ENCODE assay signal across 15 mouse cellular contexts in genomic region chr4:70449668-70450067, GRCm38 (mm10). TPM values are rescaled to one million over a fixed set of nuclear protein-coding genes. Genes with fewer than 3 reads are reported as not detected.
DNase-seq lines count a peak whose midpoint lies in the region; ATAC-seq and TF ChIP-seq lines count a peak whose summit lies in the region.
"Had no signal": no experiment of that assay in that cellular context is flagged by ENCODE, and none has a peak within 500 bp of the region (broad histone marks: within the 10 kb centered on the region; RNA-seq: fewer than 3 reads in every experiment).

No protein-coding gene starts in this region.

- no peaks in the 10 kb centered on the region for H3K4me1 ChIP-seq in forebrain, postnatal 0 days (ENCODE audit: insufficient read depth)
- H3K4me1 ChIP-seq in forebrain, embryonic 14.5 days (ENCODE audit: control insufficient read depth, insufficient read depth, low read length): no peaks in the 10 kb centered on the region
- no peaks in the 10 kb centered on the region for H3K4me1 ChIP-seq in midbrain, postnatal 0 days (ENCODE audit: insufficient read depth, low read length)
- no peaks in the 10 kb centered on the region for H3K4me1 ChIP-seq in midbrain, embryonic 15.5 days
- H3K4me1 ChIP-seq in stomach, postnatal 0 days (replicated peaks; ENCODE audit: control insufficient read depth, insufficient read depth): no peaks in the 10 kb centered on the region
- no peaks in the 10 kb centered on the region for H3K4me1 ChIP-seq in heart, embryonic 12.5 days (replicated peaks)
- H3K4me1 ChIP-seq: embryonic facial prominence, embryonic 10.5 days; intestine, embryonic 15.5 days; limb, embryonic 12.5 days had no signal

- no peak overlapping the region for H3K9ac ChIP-seq in forebrain, postnatal 0 days
- no peak overlapping the region for H3K9ac ChIP-seq in forebrain, embryonic 14.5 days (ENCODE audit: low read length)
- H3K9ac ChIP-seq in midbrain, postnatal 0 days (replicated peaks; ENCODE audit: low read length, poor library complexity, severe bottlenecking): no peak overlapping the region
- H3K9ac ChIP-seq in midbrain, embryonic 15.5 days: no peak overlapping the region
- no peak overlapping the region for H3K9ac ChIP-seq in stomach, postnatal 0 days (ENCODE audit: low read length)
- no peak overlapping the region for H3K9ac ChIP-seq in heart, embryonic 12.5 days
- H3K9ac ChIP-seq: intestine, embryonic 15.5 days; limb, embryonic 12.5 days had no signal

- H3K27me3 ChIP-seq in forebrain, postnatal 0 days (ENCODE audit: insufficient read depth, low read length): no peaks in the 10 kb centered on the region
- H3K27me3 ChIP-seq in forebrain, embryonic 14.5 days (replicated peaks; ENCODE audit: control insufficient read depth, insufficient read depth, low read length): no peaks in the 10 kb centered on the region
- no peaks in the 10 kb centered on the region for H3K27me3 ChIP-seq in midbrain, postnatal 0 days (ENCODE audit: insufficient read depth, low read length)
- H3K27me3 ChIP-seq in midbrain, embryonic 15.5 days (replicated peaks): no peaks in the 10 kb centered on the region
- no peaks in the 10 kb centered on the region for H3K27me3 ChIP-seq in stomach, postnatal 0 days (ENCODE audit: control insufficient read depth, insufficient read depth, low read length)
- H3K27me3 ChIP-seq in heart, embryonic 12.5 days (replicated peaks): no peaks in the 10 kb centered on the region
- H3K27me3 ChIP-seq: intestine, embryonic 15.5 days; limb, embryonic 12.5 days had no signal

- no peaks in the 10 kb centered on the region for H3K9me3 ChIP-seq in forebrain, postnatal 0 days (ENCODE audit: low read length)
- no peaks in the 10 kb centered on the region for H3K9me3 ChIP-seq in forebrain, embryonic 14.5 days (replicated peaks; ENCODE audit: control insufficient read depth, low read length)
- H3K9me3 ChIP-seq in midbrain, postnatal 0 days (ENCODE audit: low read length): no peaks in the 10 kb centered on the region
- no peaks in the 10 kb centered on the region for H3K9me3 ChIP-seq in midbrain, embryonic 15.5 days
- H3K9me3 ChIP-seq in stomach, postnatal 0 days (ENCODE audit: control insufficient read depth, low read length): no peaks in the 10 kb centered on the region
- H3K9me3 ChIP-seq in heart, embryonic 12.5 days (replicated peaks): no peaks in the 10 kb centered on the region
- H3K9me3 ChIP-seq: embryonic facial prominence, embryonic 10.5 days; intestine, embryonic 15.5 days; limb, embryonic 12.5 days had no signal

- WGBS in forebrain, postnatal 0 days: 98% methylated on average over 1 of the region's 1 CpGs
- WGBS in forebrain, embryonic 14.5 days: 94% methylated on average over 1 of the region's 1 CpGs
- 86% methylated on average over 1 of the region's 1 CpGs for WGBS in midbrain, postnatal 0 days
- WGBS in midbrain, embryonic 15.5 days: 98% methylated on average over 1 of the region's 1 CpGs
- WGBS in stomach, postnatal 0 days: 91% methylated on average over 1 of the region's 1 CpGs
- WGBS in heart, embryonic 12.5 days: 79% methylated on average over 1 of the region's 1 CpGs

- TF ChIP-seq CTCF in forebrain, postnatal 0 days (IDR thresholded peaks at IDR 0.05; ENCODE audit: low read depth): peak; percentile 32; the same call in 1 of the 2 replicates
- TF ChIP-seq CTCF in midbrain, postnatal 0 days (IDR thresholded peaks at IDR 0.05): peak; percentile 49
- TF ChIP-seq CTCF in stomach, postnatal 0 days (IDR thresholded peaks at IDR 0.05; ENCODE audit: low read depth): peak; percentile 48

- H3K27ac ChIP-seq in forebrain, postnatal 0 days (ENCODE audit: low read depth, low read length): no peak overlapping the region
- no peak overlapping the region for H3K27ac ChIP-seq in forebrain, embryonic 14.5 days (ENCODE audit: low read depth, low read length)
- H3K27ac ChIP-seq in midbrain, postnatal 0 days (ENCODE audit: low read depth, low read length): no peak overlapping the region
- no peak overlapping the region for H3K27ac ChIP-seq in midbrain, embryonic 15.5 days
- no peak overlapping the region for H3K27ac ChIP-seq in stomach, postnatal 0 days (replicated peaks)
- no peak overlapping the region for H3K27ac ChIP-seq in heart, embryonic 12.5 days (ENCODE audit: poor library complexity, severe bottlenecking)
- H3K27ac ChIP-seq: embryonic facial prominence, embryonic 10.5 days; intestine, embryonic 15.5 days; limb, embryonic 12.5 days; macrophage had no signal

- no peak for TF ChIP-seq EP300 in stomach, postnatal 0 days (optimal IDR thresholded peaks at IDR 0.05)

- DNase-seq in forebrain, postnatal 0 days: no peak
- DNase-seq in forebrain, embryonic 14.5 days (ENCODE audit: low spot score): no peak
- no peak for DNase-seq in midbrain, postnatal 0 days (ENCODE audit: low spot score)
- DNase-seq in R1 (ENCODE audit: low read depth, low spot score): peak; percentile 36
- DNase-seq in stomach, postnatal 0 days (ENCODE audit: low spot score): no peak
- DNase-seq in layer of hippocampus, adult 8-10 months (ENCODE audit: low spot score in 2 of 2): no peak
- DNase-seq: adrenal gland, adult 2 months; cerebellum, adult 11 months; gastrocnemius, postnatal 14 days had no signal

- ATAC-seq in forebrain, postnatal 0 days: no peak
- ATAC-seq in forebrain, embryonic 14.5 days: no peak
- no peak for ATAC-seq in midbrain, postnatal 0 days (ENCODE audit: low FRiP score)
- no peak for ATAC-seq in midbrain, embryonic 15.5 days (replicated peaks)
- ATAC-seq in stomach, postnatal 0 days (ENCODE audit: low FRiP score, low TSS enrichment): no peak
- no peak for ATAC-seq in heart, embryonic 12.5 days (ENCODE audit: insufficient number of reproducible peaks, low FRiP score)
- ATAC-seq: intestine, embryonic 15.5 days had no signal

- H3K4me3 ChIP-seq in forebrain, postnatal 0 days (ENCODE audit: low read depth, low read length): no peak overlapping the region
- no peak overlapping the region for H3K4me3 ChIP-seq in forebrain, embryonic 14.5 days (ENCODE audit: low read depth, low read length)
- H3K4me3 ChIP-seq in midbrain, postnatal 0 days (ENCODE audit: low read depth, low read length): no peak overlapping the region
- no peak overlapping the region for H3K4me3 ChIP-seq in midbrain, embryonic 15.5 days
- H3K4me3 ChIP-seq in stomach, postnatal 0 days (ENCODE audit: low read depth, low read length): no peak overlapping the region
- no peak overlapping the region for H3K4me3 ChIP-seq in heart, embryonic 12.5 days
- H3K4me3 ChIP-seq: embryonic facial prominence, embryonic 10.5 days; intestine, embryonic 15.5 days; limb, embryonic 12.5 days had no signal

- no peak overlapping the region for H3K4me2 ChIP-seq in forebrain, postnatal 0 days (ENCODE audit: low read depth)
- no peak overlapping the region for H3K4me2 ChIP-seq in forebrain, embryonic 14.5 days (ENCODE audit: low read length)
- H3K4me2 ChIP-seq in midbrain, postnatal 0 days (ENCODE audit: low read depth, low read length, poor library complexity, severe bottlenecking): no peak overlapping the region
- H3K4me2 ChIP-seq in midbrain, embryonic 15.5 days: no peak overlapping the region
- no peak overlapping the region for H3K4me2 ChIP-seq in stomach, postnatal 0 days (replicated peaks; ENCODE audit: low read depth)
- H3K4me2 ChIP-seq in heart, embryonic 12.5 days: no peak overlapping the region
- H3K4me2 ChIP-seq: intestine, embryonic 15.5 days; limb, embryonic 12.5 days had no signal

- peaks cover 1% of the 10 kb centered on the region for H3K36me3 ChIP-seq in forebrain, postnatal 0 days (ENCODE audit: insufficient read depth)
- peaks cover 10% of the 10 kb centered on the region; the same call in 1 of the 2 replicates for H3K36me3 ChIP-seq in forebrain, embryonic 14.5 days (ENCODE audit: control insufficient read depth, insufficient read depth, low read length)
- H3K36me3 ChIP-seq in midbrain, postnatal 0 days (ENCODE audit: insufficient read depth, low read length): peaks cover 2% of the 10 kb centered on the region; the same call in 1 of the 2 replicates
- no peaks in the 10 kb centered on the region for H3K36me3 ChIP-seq in midbrain, embryonic 15.5 days (replicated peaks)
- no peaks in the 10 kb centered on the region for H3K36me3 ChIP-seq in stomach, postnatal 0 days (ENCODE audit: control insufficient read depth, insufficient read depth, low read length)
- no peaks in the 10 kb centered on the region for H3K36me3 ChIP-seq in heart, embryonic 12.5 days
- H3K36me3 ChIP-seq: embryonic facial prominence, embryonic 10.5 days; intestine, embryonic 15.5 days had no signal

RNA-seq across cellular contexts. Expression of gene Cdk5rap2, which starts 39.4 kb away (rescaled TPM):
- 9.5 and 16.7 TPM in 2 replicates for total RNA-seq in forebrain, postnatal 0 days (2014; rRNA removed)
- polyA plus RNA-seq in forebrain, postnatal 0 days (2015; fragmentation: Nextera tagmentation; extraction: Ambion mirVana): 5.6 and 6.1 TPM in 2 replicates
- 12.7 and 14.7 TPM in 2 replicates for polyA plus RNA-seq in forebrain, embryonic 14.5 days (2014; fragmentation: Nextera tagmentation; extraction: Ambion mirVana)
- 12.2 and 14.9 TPM in 2 replicates for total RNA-seq in midbrain, postnatal 0 days (2014; rRNA removed)
- 5.7 TPM in 2 replicates for polyA plus RNA-seq in midbrain, postnatal 0 days (2015; fragmentation: Nextera tagmentation; extraction: Ambion mirVana)
- polyA plus RNA-seq in midbrain, embryonic 15.5 days (2015; fragmentation: Nextera tagmentation; extraction: Ambion mirVana): 8.0 and 8.7 TPM in 2 replicates
- polyA plus RNA-seq in stomach, postnatal 0 days (2015; fragmentation: Nextera tagmentation; extraction: Ambion mirVana): 3.4 and 5.1 TPM in 2 replicates
- polyA plus RNA-seq in heart, embryonic 12.5 days (2016; fragmentation: Nextera tagmentation; extraction: Ambion mirVana): 16.3 and 16.8 TPM in 2 replicates
- total RNA-seq in layer of hippocampus, adult 8-10 months (2022): 10 to 100 TPM; 11.7 to 15.8 (median 12.5) TPM
